Mouse (Mus musculus) lung, embryonic 16.5 days (tissue): Measurements from ENCODE around the gene Fgfr2. TPM values are rescaled to one million over a fixed set of nuclear protein-coding genes. Genes with fewer than 3 reads are reported as not detected.

Source experiments
- ATAC-seq: fragments of 200-750 bp; cut with Nextera tagmentation; 2 replicates; pipeline ENCODE4 v1.8.0; 2017; ENCODE audit warnings: low read depth, mild to moderate bottlenecking, moderate library complexity
- H3K27ac ChIP-seq: fragments of 300-500 bp; sonication (generic); 2 replicates; pipeline ENCODE4 v1.5.1; 2014; ENCODE audit warnings: mild to moderate bottlenecking, control low read depth, low read length
- H3K27me3 ChIP-seq: fragments of 300-500 bp; sonication (generic); 2 replicates; pipeline ENCODE4 v1.6.1; 2014; ENCODE audit warnings: low read depth, low read length, mixed read lengths; ENCODE audit not compliant: control insufficient read depth, insufficient read depth
- H3K36me3 ChIP-seq: fragments of 300-500 bp; sonication (generic); 2 replicates; pipeline ENCODE4 v1.6.1; 2014; ENCODE audit warnings: low read length; ENCODE audit not compliant: control insufficient read depth, insufficient read depth
- H3K4me1 ChIP-seq: fragments of 300-500 bp; sonication (generic); replicated peaks from 2 replicates; pipeline ENCODE4 v1.6.1; 2014; ENCODE audit warnings: low read length, mixed read lengths; ENCODE audit not compliant: control insufficient read depth, insufficient read depth
- H3K4me2 ChIP-seq: fragments of 300-500 bp; sonication (generic); 2 replicates; pipeline ENCODE4 v1.6.1; 2014; ENCODE audit warnings: low read depth, low read length, control low read depth
- H3K4me3 ChIP-seq: fragments of 300-500 bp; sonication (generic); 2 replicates; pipeline ENCODE4 v1.5.1; 2014; ENCODE audit warnings: mild to moderate bottlenecking, low read length, control low read depth
- H3K9ac ChIP-seq: fragments of 300-500 bp; sonication (generic); 2 replicates; pipeline ENCODE4 v1.6.1; 2014; ENCODE audit warnings: low read length, control low read depth
- H3K9me3 ChIP-seq: fragments of 300-500 bp; sonication (generic); 2 replicates; pipeline ENCODE4 v1.6.1; 2016; ENCODE audit warnings: low read length; ENCODE audit not compliant: control insufficient read depth
- WGBS: fragments of 180-500 bp; shearing (Covaris S2); extraction: QIAGEN DNeasy Blood & Tissue Kit; methylation state at CpG from one replicate; pipeline ENCODE4 v1.1.7; 2014; 5-methylcytosine and 5-hydroxymethylcytosine counted together
- polyA plus RNA-seq: library from polyadenylated mRNA; unstranded; fragments of >200 nt; fragmentation: Nextera tagmentation; extraction: Ambion mirVana; gene quantifications from 2 replicates; pipeline ENCODE4 v1.2.1, GENCODE M21; 2015

Fgfr2 gene
- polyA plus RNA-seq, 1 experiment from 2014 or later: 175 TPM

DNA sequence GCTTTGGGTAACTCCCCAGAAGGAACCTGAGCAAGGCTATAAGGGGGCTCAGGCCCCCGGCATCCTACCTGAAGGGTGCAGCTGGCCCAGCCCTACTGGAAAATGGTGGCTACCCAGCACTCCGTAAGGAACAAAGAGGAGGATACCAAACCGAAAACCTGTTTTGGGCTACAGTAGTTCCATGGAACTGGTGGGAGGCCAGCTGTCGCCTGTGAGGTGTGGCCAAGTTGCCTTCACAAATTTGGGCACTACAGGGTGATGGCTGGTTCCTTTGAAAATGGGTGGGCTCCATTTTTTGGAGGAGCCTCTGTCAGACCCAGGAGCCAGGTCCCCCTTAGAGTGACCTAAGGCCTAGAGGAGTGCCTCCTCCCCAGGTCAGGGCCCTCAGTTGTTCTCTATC, 407.9 kb downstream of the Fgfr2 start:
- H3K4me1 ChIP-seq: peaks cover 48% of the 10 kb centered on the region
- H3K36me3 ChIP-seq: peaks cover 7% of the 10 kb centered on the region; the same call in 1 of the 2 replicates
- H3K9me3 ChIP-seq: no peaks in the 10 kb centered on the region
- H3K4me3 ChIP-seq: no peak overlapping the region
- H3K9ac ChIP-seq: no peak overlapping the region
- H3K4me2 ChIP-seq: no peak overlapping the region
- H3K27me3 ChIP-seq: no peaks in the 10 kb centered on the region
- peak overlapping the region; percentile 95 for H3K27ac ChIP-seq
- ATAC-seq: no peak
- WGBS: 94% methylated on average over 4 of the region's 4 CpGs

DNA sequence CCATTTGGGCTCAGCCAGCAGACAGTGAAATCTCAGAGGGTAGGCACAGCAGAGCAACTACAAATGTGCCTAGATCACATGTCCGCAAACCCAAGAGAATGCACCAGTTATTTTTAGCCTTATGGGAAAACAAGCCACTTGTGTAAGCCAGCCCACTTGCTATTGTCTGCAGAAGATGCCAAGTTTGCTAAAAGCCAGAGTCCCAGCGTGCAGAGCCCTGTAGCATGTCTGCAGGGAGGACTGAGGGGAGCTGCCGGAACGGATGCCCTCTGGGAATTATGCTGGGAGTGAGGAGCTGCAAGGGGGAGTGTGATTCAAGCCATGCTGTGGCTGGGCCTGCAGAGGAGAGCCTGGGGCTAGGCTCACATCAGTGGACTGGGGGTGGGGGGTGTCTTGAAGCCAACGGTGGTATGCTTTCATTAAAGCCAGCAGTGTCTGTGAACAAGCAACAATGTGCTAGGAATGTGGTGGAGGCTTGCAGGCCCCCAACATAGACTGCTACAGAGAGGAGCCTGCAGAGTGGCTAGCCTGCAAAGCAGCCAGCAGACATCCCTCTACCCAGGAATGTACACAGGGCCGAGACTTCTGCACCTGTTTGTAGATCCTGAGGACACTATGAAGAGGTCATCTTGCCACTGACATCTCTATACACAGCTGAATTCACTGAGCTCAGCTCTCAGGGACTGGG, 408.8 kb downstream of the Fgfr2 start:
- Histone ChIP-seq H3K9me3 (no peaks in the 10 kb centered on the region), H3K4me1 (peaks cover 48% of the 10 kb centered on the region), H3K36me3 (peaks cover 7% of the 10 kb centered on the region; the same call in 1 of the 2 replicates), H3K27ac (peak overlapping the region; percentile 95), H3K4me3 (no peak overlapping the region), H3K27me3 (no peaks in the 10 kb centered on the region), H3K9ac (peak overlapping the region; percentile 36), H3K4me2 (no peak overlapping the region)
- 36% methylated on average over 6 of the region's 6 CpGs for WGBS
- peak; percentile 71 for ATAC-seq

DNA sequence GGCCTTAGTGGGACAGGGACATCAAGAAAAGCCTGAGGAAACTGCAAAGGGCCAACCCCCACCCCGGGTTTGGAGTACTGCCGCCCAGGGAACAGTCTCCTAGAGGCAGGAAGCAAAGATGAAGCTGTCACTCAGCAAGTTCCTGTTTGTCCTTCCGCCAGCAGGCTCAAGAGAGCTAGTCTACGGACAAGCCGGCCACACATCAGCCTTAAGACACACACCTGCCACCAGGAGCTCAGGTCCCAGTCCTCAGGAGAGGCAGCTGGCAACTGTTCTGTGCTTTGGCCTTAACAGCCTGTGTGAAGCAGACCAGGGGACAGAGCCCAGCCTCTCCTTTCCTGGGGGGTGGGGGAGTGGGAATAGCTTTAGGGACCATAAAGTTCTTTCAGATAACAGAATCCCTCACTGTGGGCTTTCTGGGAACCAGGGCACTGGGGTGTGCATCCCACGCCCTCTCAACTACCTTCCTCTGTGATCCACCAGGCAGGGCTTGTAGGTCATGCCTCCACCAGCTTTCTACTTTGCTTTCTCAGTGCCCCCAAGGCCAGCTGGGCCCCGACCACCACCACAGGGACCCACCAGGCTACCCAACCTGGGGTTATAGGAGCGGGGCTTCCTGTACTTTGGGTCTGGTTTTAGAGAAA, 409.5 kb downstream of the Fgfr2 start:
- peak overlapping the region; percentile 36 for H3K9ac ChIP-seq
- no peaks in the 10 kb centered on the region for H3K27me3 ChIP-seq
- H3K4me2 ChIP-seq: no peak overlapping the region; the same call in 1 of the 2 replicates
- WGBS: 44% methylated on average over 8 of the region's 8 CpGs
- H3K9me3 ChIP-seq: no peaks in the 10 kb centered on the region
- ATAC-seq: 0 out of 2 replicates have a peak, but pooled peaks have one; percentile 6
- H3K4me1 ChIP-seq: peaks cover 48% of the 10 kb centered on the region
- H3K4me3 ChIP-seq: no peak overlapping the region
- H3K27ac ChIP-seq: peak overlapping the region; percentile 95
- H3K36me3 ChIP-seq: peaks cover 7% of the 10 kb centered on the region; the same call in 1 of the 2 replicates

DNA sequence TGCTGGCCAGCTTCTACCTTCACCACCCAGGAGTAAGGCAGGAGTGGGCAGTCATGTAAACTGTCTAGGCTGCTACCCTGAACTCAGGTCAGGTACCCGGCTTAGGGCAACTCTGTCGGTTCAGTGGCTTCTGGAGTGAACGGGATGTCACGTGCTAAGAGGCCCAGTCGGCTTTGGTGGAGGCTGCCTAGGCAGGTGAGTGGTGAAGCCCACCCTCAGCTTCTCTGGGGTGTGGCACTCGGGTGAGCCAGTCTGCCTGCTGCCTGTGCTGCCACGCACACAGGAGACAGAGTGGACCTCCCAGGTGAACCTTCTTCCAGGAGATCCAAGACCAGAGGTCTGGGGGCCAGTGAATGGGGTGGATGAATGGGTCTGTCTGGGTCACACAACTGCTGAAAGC, 410.2 kb downstream of the Fgfr2 start:
- Histone ChIP-seq H3K9me3 (no peaks in the 10 kb centered on the region), H3K36me3 (peaks cover 7% of the 10 kb centered on the region; the same call in 1 of the 2 replicates), H3K9ac (peak overlapping the region; percentile 8; the same call in 1 of the 2 replicates), H3K27me3 (no peaks in the 10 kb centered on the region), H3K4me3 (no peak overlapping the region), H3K4me1 (peaks cover 48% of the 10 kb centered on the region), H3K27ac (peak overlapping the region; percentile 95), H3K4me2 (no peak overlapping the region)
- no peak for ATAC-seq
- WGBS: 50% methylated on average over 7 of the region's 7 CpGs

DNA sequence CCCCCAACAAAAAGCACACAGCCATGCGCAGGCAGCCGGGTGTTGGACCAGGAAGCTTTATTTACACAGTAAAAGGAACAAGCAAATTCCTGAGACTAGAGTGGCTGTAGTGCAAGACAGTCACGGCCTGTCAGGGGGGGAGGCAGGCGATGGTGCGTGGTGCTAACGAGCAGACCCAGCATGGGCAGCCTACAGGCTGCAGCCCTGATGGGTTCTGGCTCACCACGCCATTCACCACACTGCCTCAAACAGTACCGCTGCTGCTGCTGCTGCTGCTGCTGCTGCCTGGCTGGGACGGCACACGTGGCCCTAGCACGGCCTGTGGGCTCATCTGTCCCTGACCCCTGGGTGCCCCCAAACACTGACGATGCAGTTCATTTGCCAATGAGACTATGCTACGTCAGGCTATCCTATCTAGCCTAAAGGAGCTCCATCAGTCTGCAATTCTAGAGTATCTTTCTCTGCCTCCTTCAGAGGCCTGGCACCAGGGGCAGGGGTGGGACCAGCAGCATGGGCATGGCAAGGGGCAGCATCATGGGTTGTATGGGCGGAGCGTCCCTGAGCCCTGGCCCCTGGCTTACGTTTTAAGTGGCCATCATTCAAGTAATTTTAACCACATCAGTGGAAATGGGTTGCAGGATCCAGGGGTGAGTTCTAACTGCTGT, 411.0 kb downstream of the Fgfr2 start:
- 17% methylated on average over 16 of the region's 16 CpGs for WGBS
- Histone ChIP-seq H3K9ac (peak overlapping the region; percentile 65), H3K27ac (peak overlapping the region; percentile 95), H3K9me3 (no peaks in the 10 kb centered on the region), H3K4me1 (peaks cover 44% of the 10 kb centered on the region), H3K36me3 (peaks cover 7% of the 10 kb centered on the region; the same call in 1 of the 2 replicates), H3K4me3 (no peak overlapping the region), H3K27me3 (no peaks in the 10 kb centered on the region), H3K4me2 (peak overlapping the region; percentile 34)
- ATAC-seq: peak; percentile 85

DNA sequence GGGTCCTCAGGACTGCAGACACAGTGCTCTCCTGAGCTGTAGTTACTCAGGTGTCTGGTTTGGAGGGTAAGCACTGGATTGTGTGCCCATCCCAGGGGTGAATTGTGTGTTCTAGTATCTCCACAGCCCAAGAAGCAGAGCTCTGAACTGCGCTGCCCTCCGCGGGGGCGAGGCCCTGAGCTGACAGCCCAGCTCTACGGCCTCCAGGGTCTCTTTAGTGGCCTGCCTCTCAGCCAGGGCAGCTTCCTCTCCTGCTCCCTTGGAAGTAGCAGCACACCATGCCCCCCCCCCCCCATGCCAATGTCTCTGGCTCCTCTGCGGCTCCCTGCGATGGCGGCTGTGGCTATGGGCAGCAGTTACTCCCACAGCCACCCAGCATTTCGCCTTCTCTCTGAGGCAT, 411.6 kb downstream of the Fgfr2 start:
- no peaks in the 10 kb centered on the region for H3K9me3 ChIP-seq
- H3K27ac ChIP-seq: peak overlapping the region; percentile 95
- ATAC-seq: peak; percentile 31
- 43% methylated on average over 9 of the region's 9 CpGs for WGBS
- peak overlapping the region; percentile 65 for H3K9ac ChIP-seq
- no peaks in the 10 kb centered on the region for H3K27me3 ChIP-seq
- H3K4me2 ChIP-seq: peak overlapping the region; percentile 34
- peaks cover 7% of the 10 kb centered on the region; the same call in 1 of the 2 replicates for H3K36me3 ChIP-seq
- H3K4me1 ChIP-seq: peaks cover 44% of the 10 kb centered on the region
- no peak overlapping the region for H3K4me3 ChIP-seq

DNA sequence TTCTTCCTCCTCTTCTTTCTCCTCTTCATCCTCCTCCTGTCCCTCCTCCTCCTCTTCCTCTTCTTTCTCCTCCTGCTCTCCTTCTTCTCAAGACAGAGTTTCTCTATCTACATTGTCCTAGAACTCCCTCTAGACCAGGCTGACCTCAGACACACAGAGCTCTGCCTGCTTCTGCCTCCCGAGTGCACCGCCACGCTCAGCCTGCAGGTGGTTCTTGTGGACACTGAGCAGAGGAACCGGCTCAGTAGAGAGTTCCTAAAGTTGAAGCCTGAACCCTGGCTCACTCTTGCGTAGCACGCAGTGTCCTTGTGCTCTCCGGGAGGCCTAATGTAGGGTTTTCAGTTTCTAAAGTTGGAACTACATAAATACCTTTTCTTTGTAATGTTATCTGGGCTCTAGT, 418.0 kb downstream of the Fgfr2 start:
- H3K4me2 ChIP-seq: no peak overlapping the region
- H3K4me3 ChIP-seq: no peak overlapping the region
- H3K27me3 ChIP-seq: no peaks in the 10 kb centered on the region
- H3K36me3 ChIP-seq: no peaks in the 10 kb centered on the region
- no peak for ATAC-seq
- H3K9me3 ChIP-seq: no peaks in the 10 kb centered on the region
- H3K27ac ChIP-seq: no peak overlapping the region
- no peak overlapping the region for H3K9ac ChIP-seq
- peaks cover 9% of the 10 kb centered on the region for H3K4me1 ChIP-seq
- WGBS: 91% methylated on average over 7 of the region's 7 CpGs

DNA sequence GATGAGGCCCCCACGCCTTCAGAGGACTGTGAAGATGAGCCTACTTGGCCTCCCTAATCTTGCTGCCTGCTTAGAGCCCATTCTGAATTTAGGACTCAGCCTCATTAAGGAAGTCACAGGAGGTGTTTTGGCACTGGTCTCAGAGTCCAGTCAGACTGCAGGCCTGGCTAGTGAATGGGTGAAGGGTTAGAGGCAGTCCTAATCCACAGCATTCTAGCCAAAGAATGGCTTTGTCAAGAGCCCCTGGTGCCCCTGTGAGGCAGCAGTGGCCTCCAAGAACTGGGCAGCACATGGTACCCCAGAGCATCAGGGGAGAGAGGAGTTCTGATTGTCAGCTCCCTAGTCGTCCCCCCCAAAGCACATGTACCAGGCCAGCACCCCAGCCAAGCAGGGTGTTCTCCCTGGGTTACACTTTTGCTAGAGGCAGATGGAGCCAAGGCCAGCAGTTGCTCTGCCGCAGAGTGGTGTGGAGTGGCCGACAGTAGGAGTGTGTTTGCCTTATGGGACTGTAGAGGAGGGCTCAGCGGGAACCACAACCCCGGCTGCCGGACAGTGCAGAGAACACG, 418.8 kb downstream of the Fgfr2 start:
- Histone ChIP-seq H3K4me3 (no peak overlapping the region), H3K27me3 (no peaks in the 10 kb centered on the region), H3K36me3 (no peaks in the 10 kb centered on the region), H3K4me2 (no peak overlapping the region), H3K27ac (no peak overlapping the region), H3K4me1 (peaks cover 9% of the 10 kb centered on the region), H3K9me3 (no peaks in the 10 kb centered on the region), H3K9ac (no peak overlapping the region)
- WGBS: 76% methylated on average over 8 of the region's 8 CpGs
- no peak for ATAC-seq
